Mouse (Mus musculus): ENCODE measurements at regions not wholly inside any gene's neighbourhood (a gene's known extent, or its start where the extent isn't known, plus 50 kb on each side); places are given as distances from the start of the nearest gene placed in this dataset.

DNA sequence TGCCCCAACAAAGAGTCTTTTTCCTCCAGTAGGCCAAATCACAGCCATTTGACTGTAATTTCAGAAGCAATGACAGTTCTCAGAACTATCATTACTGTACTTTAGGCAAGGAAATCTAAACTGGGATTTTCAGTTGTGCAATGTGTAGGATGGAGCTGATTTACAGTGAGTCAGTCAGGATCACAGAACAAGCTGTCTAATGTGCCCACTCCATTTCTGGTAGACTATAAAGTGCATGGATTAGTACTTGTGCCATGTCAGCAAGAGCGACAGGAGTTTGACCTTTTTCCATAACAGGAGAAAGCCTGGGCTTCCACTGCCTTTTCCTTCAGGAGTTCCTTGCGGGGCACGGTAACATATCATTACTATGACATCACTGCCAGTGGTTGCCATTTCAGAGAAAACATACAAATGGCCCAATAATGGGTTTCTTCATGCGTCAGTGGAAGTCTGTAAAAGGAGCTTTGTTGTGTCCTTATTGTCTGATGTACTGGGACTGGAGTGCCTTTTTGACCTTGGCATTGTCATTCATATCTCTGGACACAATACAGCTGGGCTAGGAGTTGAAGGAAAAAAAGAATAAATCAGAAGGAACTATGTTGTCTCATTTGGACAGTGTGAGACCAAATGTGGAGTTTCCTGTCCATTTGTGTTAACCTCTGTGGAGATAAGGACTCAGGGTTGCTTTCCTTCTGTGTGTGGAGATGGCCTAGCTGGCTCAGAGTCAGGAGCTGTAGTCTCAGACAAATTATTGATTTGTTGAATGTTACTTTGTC, 271.5 kb upstream of the BC052040 start:
- no peak overlapping the region for H3K4me3 ChIP-seq
- H3K9me3 ChIP-seq (replicated peaks), result no peaks in the 10 kb centered on the region
- no peak for ATAC-seq
- H3K4me1 ChIP-seq, result peaks cover 5% of the 10 kb centered on the region; the same call in 1 of the 2 replicates
- no peak overlapping the region for H3K27ac ChIP-seq
- no peak overlapping the region for H3K9ac ChIP-seq
- H3K36me3 ChIP-seq (ENCODE audit: poor library complexity, severe bottlenecking), result no peaks in the 10 kb centered on the region
- no peak overlapping the region for H3K4me2 ChIP-seq
- WGBS, result 48% methylated on average over 4 of the region's 4 CpGs
- H3K27me3 ChIP-seq, result no peaks in the 10 kb centered on the region

DNA sequence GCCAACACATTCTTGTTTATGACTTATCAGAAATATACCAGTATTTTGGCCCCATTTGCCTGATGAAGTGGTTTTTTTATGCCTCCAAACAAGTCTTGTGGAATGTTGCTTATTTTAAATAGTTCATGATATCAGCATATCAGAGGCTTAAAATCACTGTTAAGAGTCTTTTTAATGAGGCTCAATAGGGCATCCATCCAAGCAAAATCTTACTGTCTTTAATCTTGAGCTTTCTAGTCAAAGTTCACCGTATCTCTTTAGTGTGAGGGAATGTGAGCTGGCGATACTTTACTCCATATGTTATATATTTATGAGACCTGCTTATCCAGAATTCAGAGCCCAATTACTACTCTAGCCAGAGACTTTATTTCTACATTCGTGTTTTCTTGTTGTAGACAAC, 263.0 kb upstream of the BC052040 start:
- Histone ChIP-seq H3K27ac (no peak overlapping the region), H3K9ac (no peak overlapping the region), H3K4me3 (no peak overlapping the region), H3K36me3 (ENCODE audit: poor library complexity, severe bottlenecking) (no peaks in the 10 kb centered on the region), H3K4me1 (peaks cover 5% of the 10 kb centered on the region; the same call in 1 of the 2 replicates), H3K27me3 (peaks cover 10% of the 10 kb centered on the region), H3K4me2 (no peak overlapping the region), H3K9me3 (replicated peaks) (no peaks in the 10 kb centered on the region)
- WGBS, result 89% methylated on average over 3 of the region's 3 CpGs
- no peak for ATAC-seq

DNA sequence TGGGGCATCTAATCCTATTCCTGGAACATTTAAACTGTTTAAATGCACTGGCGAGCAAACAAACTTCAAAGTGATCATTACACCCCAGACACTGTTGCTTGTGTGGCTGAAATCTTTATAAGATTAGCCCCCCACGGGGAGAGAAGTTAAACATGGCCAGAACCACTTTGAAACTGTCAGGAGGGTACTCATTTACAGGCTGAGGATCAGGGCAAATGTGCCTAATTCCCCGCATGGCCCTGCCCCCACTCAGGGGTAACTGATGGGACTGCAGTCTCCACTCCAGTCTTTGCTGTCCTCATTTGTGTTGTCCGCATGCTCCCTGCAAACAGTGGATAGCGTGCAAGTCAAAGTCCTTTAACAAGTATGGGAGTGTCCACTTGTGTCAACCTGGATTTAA, 258.9 kb upstream of the BC052040 start:
- no peak; the same call in 1 of the 2 replicates for ATAC-seq
- H3K4me1 ChIP-seq, result peaks cover 5% of the 10 kb centered on the region; the same call in 1 of the 2 replicates

DNA sequence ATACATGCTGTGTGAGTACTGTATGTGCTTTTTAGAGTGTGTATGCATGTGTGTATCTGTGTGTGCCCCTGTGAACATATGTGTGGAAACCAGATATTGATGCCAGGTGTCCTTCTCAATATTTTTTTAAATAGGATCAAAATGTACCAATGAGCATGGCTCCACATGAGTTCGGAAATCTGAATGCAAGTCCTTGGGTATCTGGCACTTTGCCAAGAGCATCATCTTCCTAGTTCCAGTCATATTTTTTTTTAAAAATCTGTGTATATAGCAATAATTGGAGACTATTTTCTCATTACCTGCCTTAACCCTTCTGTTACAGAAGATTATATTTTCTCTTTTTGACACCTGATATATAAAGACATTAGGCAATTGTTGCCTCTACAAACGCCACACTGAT, 255.0 kb upstream of the BC052040 start:
- peaks cover 5% of the 10 kb centered on the region; the same call in 1 of the 2 replicates for H3K4me1 ChIP-seq
- ATAC-seq, result no peak
- WGBS, result 79% methylated on average over 2 of the region's 2 CpGs
- H3K27me3 ChIP-seq, result peaks cover 13% of the 10 kb centered on the region
- no peaks in the 10 kb centered on the region for H3K36me3 ChIP-seq (ENCODE audit: poor library complexity, severe bottlenecking)
- H3K9ac ChIP-seq, result no peak overlapping the region
- H3K27ac ChIP-seq, result no peak overlapping the region
- H3K9me3 ChIP-seq (replicated peaks), result no peaks in the 10 kb centered on the region
- no peak overlapping the region for H3K4me3 ChIP-seq
- H3K4me2 ChIP-seq, result no peak overlapping the region

More for the DNA sequence above, 258.9 kb upstream of the BC052040 start:
- no peak overlapping the region for H3K27ac ChIP-seq
- H3K4me3 ChIP-seq, result no peak overlapping the region
- H3K36me3 ChIP-seq (ENCODE audit: poor library complexity, severe bottlenecking), result no peaks in the 10 kb centered on the region
- H3K9me3 ChIP-seq (replicated peaks), result no peaks in the 10 kb centered on the region
- H3K9ac ChIP-seq, result no peak overlapping the region
- WGBS, result 13% methylated on average over 5 of the region's 5 CpGs
- H3K27me3 ChIP-seq, result peaks cover 17% of the 10 kb centered on the region
- H3K4me2 ChIP-seq, result no peak overlapping the region

DNA sequence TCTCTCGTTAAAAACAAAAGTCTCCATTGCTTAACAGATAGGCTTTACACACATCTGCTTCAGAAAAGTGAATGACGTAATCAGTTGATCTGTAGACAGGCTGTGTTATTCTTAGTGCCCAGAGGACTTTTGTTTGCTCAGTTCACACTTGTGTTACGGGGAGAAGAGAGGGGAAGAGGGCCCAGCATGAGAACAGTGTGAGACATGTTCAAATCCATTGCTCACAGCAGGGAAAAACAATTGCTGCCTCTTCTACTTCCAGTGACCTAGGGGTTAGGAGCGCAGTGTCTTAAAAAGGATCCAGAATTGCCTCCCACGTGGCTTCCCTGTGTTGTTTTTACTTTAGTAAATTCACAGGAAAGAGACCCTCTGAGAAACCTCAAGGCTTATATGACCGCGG, 243.3 kb upstream of the BC052040 start:
- Histone ChIP-seq H3K36me3 (ENCODE audit: poor library complexity, severe bottlenecking) (no peaks in the 10 kb centered on the region), H3K27me3 (peaks cover 13% of the 10 kb centered on the region; the same call in 1 of the 2 replicates), H3K9me3 (replicated peaks) (no peaks in the 10 kb centered on the region), H3K4me3 (no peak overlapping the region), H3K27ac (no peak overlapping the region), H3K9ac (no peak overlapping the region), H3K4me2 (no peak overlapping the region), H3K4me1 (peaks cover 7% of the 10 kb centered on the region; the same call in 1 of the 2 replicates)
- ATAC-seq, result peak; percentile 68
- WGBS, result 15% methylated on average over 7 of the region's 7 CpGs

DNA sequence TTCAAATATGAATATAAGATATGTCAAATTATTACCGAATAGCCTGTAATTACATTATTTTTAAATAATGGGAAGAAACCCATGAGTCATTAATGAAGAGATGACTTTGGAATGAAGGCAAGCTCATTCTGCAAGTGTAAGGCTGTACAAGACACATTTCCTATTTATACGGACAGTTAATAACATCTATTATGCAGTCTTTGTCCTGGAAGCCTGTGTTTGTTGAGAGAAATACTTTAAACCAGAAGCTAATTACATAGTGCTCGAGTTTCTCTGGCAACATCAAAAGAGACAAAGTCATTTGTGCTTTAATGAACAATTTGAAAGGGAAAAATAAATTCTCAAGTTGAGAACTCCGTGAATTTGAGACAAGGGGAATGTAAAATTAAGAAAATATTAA, 242.5 kb upstream of the BC052040 start:
- no peak for ATAC-seq
- Histone ChIP-seq H3K27ac (no peak overlapping the region), H3K36me3 (ENCODE audit: poor library complexity, severe bottlenecking) (no peaks in the 10 kb centered on the region), H3K27me3 (peaks cover 13% of the 10 kb centered on the region; the same call in 1 of the 2 replicates), H3K4me2 (no peak overlapping the region), H3K9ac (no peak overlapping the region), H3K9me3 (replicated peaks) (no peaks in the 10 kb centered on the region), H3K4me3 (no peak overlapping the region), H3K4me1 (peaks cover 7% of the 10 kb centered on the region; the same call in 1 of the 2 replicates)
- 18% methylated on average over 4 of the region's 4 CpGs for WGBS

DNA sequence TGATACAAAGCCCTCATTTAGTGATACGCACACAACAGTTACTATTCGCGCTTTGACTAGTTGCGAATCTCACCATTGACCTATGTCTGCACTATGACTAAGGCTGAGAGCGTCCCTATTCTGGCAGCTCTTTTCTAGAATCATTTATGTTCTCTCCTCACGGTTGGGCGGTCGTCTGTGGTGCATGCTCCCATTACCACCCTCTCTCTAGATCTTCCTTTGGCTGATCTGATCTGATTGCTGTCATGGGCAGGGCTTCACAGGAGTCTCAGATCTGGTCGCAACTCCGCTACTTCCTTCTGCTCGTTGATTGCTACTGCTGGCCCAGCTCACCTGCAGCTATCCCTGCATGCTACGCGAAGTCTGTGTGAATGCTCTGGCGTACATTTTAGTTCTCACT, 239.2 kb upstream of the BC052040 start:
- Histone ChIP-seq H3K27ac (no peak overlapping the region), H3K4me1 (peaks cover 14% of the 10 kb centered on the region), H3K9me3 (replicated peaks) (no peaks in the 10 kb centered on the region), H3K4me3 (no peak overlapping the region), H3K27me3 (peaks cover 14% of the 10 kb centered on the region; the same call in 1 of the 2 replicates), H3K36me3 (ENCODE audit: poor library complexity, severe bottlenecking) (no peaks in the 10 kb centered on the region), H3K4me2 (no peak overlapping the region), H3K9ac (no peak overlapping the region)
- 89% methylated on average over 14 of the region's 14 CpGs for WGBS
- no peak for ATAC-seq

DNA sequence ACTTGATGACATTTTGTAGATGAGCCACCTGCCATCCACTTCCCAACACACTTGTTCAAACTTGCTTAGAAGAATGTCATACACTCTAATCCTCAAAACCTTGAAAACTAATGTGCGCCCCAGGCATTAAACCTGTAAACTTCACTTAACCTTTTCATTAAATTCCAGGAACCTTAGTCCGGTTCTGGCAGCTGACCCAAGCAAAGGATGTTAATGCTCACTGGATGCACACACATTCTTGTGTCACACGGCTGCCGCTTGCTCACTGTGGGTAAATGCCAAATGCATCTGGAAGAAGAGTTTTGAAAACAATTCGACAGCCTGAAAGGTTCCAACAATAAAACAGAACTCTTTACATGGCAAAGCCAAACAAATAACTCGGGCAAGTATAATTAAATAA, 235.0 kb upstream of the BC052040 start:
- H3K4me1 ChIP-seq, result peaks cover 11% of the 10 kb centered on the region; the same call in 1 of the 2 replicates
- no peak for ATAC-seq
- peaks cover 11% of the 10 kb centered on the region; the same call in 1 of the 2 replicates for H3K27me3 ChIP-seq
- H3K9me3 ChIP-seq (replicated peaks), result no peaks in the 10 kb centered on the region
- no peak overlapping the region for H3K9ac ChIP-seq
- no peaks in the 10 kb centered on the region for H3K36me3 ChIP-seq (ENCODE audit: poor library complexity, severe bottlenecking)
- no peak overlapping the region for H3K4me3 ChIP-seq
- no peak overlapping the region for H3K27ac ChIP-seq
- no peak overlapping the region for H3K4me2 ChIP-seq
- 46% methylated on average over 6 of the region's 6 CpGs for WGBS

DNA sequence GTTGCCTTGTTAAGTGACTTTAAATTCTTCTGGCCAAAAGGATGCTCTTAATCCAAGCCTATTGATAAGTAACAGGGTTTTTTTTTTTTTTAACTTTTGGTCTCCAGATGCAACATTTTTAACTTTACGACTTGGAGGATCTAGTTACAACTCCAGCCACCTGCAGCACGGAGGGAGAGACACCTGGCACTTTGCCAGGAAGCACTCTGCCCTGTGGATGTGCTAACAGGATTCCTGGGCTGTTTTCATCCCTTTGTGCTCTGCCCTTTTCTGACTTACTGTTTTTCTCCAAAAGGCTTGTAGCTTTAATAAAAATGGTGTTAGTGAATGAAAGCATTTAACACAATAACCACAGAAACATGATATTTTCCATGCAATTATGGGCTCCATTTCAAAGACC, 233.3 kb upstream of the BC052040 start:
- 0 out of 2 replicates have a peak, but pooled peaks cover 5% of the 10 kb centered on the region for H3K27me3 ChIP-seq
- ATAC-seq, result no peak
- no peak overlapping the region for H3K4me3 ChIP-seq
- no peak overlapping the region for H3K4me2 ChIP-seq
- no peak overlapping the region for H3K27ac ChIP-seq
- H3K36me3 ChIP-seq (ENCODE audit: poor library complexity, severe bottlenecking), result no peaks in the 10 kb centered on the region
- peaks cover 11% of the 10 kb centered on the region; the same call in 1 of the 2 replicates for H3K4me1 ChIP-seq
- no peak overlapping the region for H3K9ac ChIP-seq
- 17% methylated on average over 2 of the region's 2 CpGs for WGBS
- no peaks in the 10 kb centered on the region for H3K9me3 ChIP-seq (replicated peaks)

DNA sequence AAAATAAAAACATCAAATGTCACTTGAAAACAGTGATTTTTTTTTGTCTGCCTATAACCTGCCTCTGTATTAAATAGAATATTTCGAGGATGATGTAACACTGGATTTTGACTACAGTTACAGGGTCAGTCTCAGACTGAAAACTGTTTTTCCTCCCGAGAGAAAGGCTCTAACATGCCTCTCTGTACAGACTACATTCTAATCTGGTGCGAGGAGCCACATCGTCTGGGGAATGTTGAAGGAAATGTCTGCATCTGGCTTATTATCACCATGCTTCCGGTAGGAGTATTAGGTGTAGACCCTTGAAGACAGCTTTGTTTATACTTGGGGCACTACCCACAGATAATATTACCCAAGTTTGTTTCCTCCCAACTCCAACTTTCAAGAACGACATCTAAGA, 210.4 kb upstream of the BC052040 start:
- ATAC-seq, result no peak
- H3K4me3 ChIP-seq, result no peak overlapping the region
- no peaks in the 10 kb centered on the region for H3K27me3 ChIP-seq
- no peaks in the 10 kb centered on the region for H3K9me3 ChIP-seq (replicated peaks)
- H3K4me2 ChIP-seq, result no peak overlapping the region
- H3K9ac ChIP-seq, result no peak overlapping the region
- no peaks in the 10 kb centered on the region for H3K36me3 ChIP-seq (ENCODE audit: poor library complexity, severe bottlenecking)
- no peak overlapping the region for H3K27ac ChIP-seq
- 89% methylated on average over 6 of the region's 6 CpGs for WGBS
- peaks cover 4% of the 10 kb centered on the region; the same call in 1 of the 2 replicates for H3K4me1 ChIP-seq

DNA sequence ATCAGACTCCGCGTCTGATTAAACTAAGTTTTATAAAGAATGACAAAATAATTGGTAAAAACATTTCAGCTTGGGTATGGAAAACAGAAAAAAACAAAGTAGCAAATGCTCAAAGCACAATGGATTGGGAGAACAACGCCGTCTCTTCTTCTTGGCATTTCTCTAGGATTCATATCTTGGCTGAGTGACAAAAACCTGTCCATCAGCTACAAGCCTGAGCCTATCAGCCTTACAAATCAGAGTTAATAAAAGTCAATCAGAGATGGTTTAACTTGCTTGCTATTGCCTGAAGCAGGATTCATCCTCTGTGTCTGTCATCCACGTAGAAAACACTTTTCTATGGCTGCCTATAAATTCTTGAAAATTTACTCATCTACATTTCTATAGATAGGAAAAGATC, 206.2 kb upstream of the BC052040 start:
- ATAC-seq, result no peak; the same call in 1 of the 2 replicates
- 78% methylated on average over 5 of the region's 5 CpGs for WGBS
- Histone ChIP-seq H3K4me3 (no peak overlapping the region), H3K4me2 (no peak overlapping the region), H3K9me3 (replicated peaks) (no peaks in the 10 kb centered on the region), H3K9ac (no peak overlapping the region), H3K27ac (no peak overlapping the region), H3K4me1 (no peaks in the 10 kb centered on the region), H3K36me3 (ENCODE audit: poor library complexity, severe bottlenecking) (no peaks in the 10 kb centered on the region), H3K27me3 (no peaks in the 10 kb centered on the region)

DNA sequence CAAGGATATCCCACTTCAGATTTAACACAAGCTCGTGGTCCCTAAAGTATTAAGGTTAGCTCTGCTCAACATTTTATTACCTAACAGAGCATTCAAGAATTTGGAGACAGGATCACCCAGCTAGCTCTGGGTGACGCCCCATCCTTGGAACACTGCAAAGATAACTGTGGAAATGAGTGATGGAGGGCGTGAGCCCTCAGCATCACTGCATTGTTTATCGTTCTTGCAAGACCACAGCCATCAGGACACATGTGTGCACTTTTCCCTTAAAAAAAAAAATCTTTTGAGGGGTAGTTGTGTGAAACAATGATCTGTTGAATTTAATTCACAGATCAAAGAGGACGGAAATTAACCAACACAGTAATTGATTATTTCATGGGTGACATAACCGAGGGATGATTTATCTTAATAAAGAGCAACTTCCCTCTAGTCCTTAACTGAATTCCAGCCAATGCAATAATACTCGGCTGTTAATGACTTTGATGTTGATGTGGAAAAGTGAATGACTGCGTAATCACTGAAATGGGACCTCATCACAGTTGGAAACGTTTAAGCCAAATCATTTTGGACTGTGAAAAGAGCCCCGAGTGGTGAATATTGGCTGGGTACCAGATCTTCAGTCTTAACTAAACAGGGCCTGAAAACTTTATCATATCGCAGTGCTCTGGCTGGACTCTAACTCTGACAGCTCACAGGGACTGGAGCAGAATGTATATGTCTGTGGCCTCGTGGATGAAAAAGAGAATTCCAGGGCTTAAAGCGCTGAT, 196.9 kb upstream of the BC052040 start:
- peak; percentile 13; the same call in 1 of the 2 replicates for ATAC-seq
- Histone ChIP-seq H3K27me3 (0 out of 2 replicates have a peak, but pooled peaks cover 3% of the 10 kb centered on the region), H3K9me3 (replicated peaks) (no peaks in the 10 kb centered on the region), H3K27ac (no peak overlapping the region), H3K4me2 (no peak overlapping the region), H3K4me3 (no peak overlapping the region), H3K36me3 (ENCODE audit: poor library complexity, severe bottlenecking) (no peaks in the 10 kb centered on the region), H3K4me1 (peaks cover 16% of the 10 kb centered on the region), H3K9ac (no peak overlapping the region)
- WGBS, result 41% methylated on average over 13 of the region's 13 CpGs
